Mouse (Mus musculus) lung, postnatal 0 days (tissue): ENCODE results near the gene AU021092. TPM values are rescaled to one million over a fixed set of nuclear protein-coding genes. Genes with fewer than 3 reads are reported as not detected.
A peak's percentile ranks its signal among the peaks of the same experiment; 100 is the strongest.
"Not testable (repeated sequence)": the region's sequence is repeated elsewhere in the genome, so short reads cannot be mapped to it uniquely, and the experiment has no call there.

Experiments used
- ATAC-seq: fragments of 200-750 bp; cut with Nextera tagmentation; 2 replicates; pipeline ENCODE4 v1.8.0; 2017; ENCODE audit warnings: moderate library complexity
- DNase-seq: peaks from one replicate; pipeline ENCODE4 v3.0.0-alpha.2; 2016; ENCODE audit warnings: low spot score
- H3K27ac ChIP-seq: fragments of 300-500 bp; sonication (generic); 2 replicates; pipeline ENCODE4 v1.5.1; 2014; ENCODE audit warnings: antibody characterized with exemption, mild to moderate bottlenecking, low read length, mixed read lengths
- H3K27me3 ChIP-seq: fragments of 300-500 bp; sonication (generic); replicated peaks from 2 replicates; pipeline ENCODE4 v1.6.1; 2014; ENCODE audit warnings: low read length, mixed read lengths; ENCODE audit not compliant: insufficient read depth
- H3K36me3 ChIP-seq: fragments of 300-500 bp; sonication (generic); 2 replicates; pipeline ENCODE4 v1.6.1; 2014; ENCODE audit warnings: low read length, mixed read lengths; ENCODE audit not compliant: insufficient read depth
- H3K4me1 ChIP-seq: fragments of 300-500 bp; sonication (generic); 2 replicates; pipeline ENCODE4 v1.6.1; 2014; ENCODE audit warnings: antibody characterized with exemption, low read depth, low read length, mixed read lengths; ENCODE audit not compliant: insufficient read depth
- H3K4me2 ChIP-seq: fragments of 300-500 bp; sonication (generic); replicated peaks from 2 replicates; pipeline ENCODE4 v1.6.1; 2014; ENCODE audit warnings: low read depth, mild to moderate bottlenecking, low read length, moderate library complexity, mixed read lengths
- H3K4me3 ChIP-seq: fragments of 300-500 bp; sonication (generic); 2 replicates; pipeline ENCODE4 v1.5.1; 2014; ENCODE audit warnings: low read depth, low read length
- H3K9ac ChIP-seq: fragments of 300-500 bp; sonication (generic); replicated peaks from 2 replicates; pipeline ENCODE4 v1.6.1; 2014; ENCODE audit warnings: low read depth, mild to moderate bottlenecking
- H3K9me3 ChIP-seq: fragments of 300-500 bp; sonication (generic); 2 replicates; pipeline ENCODE4 v1.6.1; 2016; ENCODE audit warnings: low read length, mixed read lengths
- CTCF ChIP-seq: IDR thresholded peaks from 2 replicates; pipeline ENCODE4 v1.5.1; 2016; ENCODE audit warnings: antibody characterized with exemption, mild to moderate bottlenecking
- EP300 ChIP-seq: IDR thresholded peaks from 2 replicates; pipeline ENCODE4 v1.6.1; 2016; ENCODE audit warnings: antibody characterized with exemption, mild to moderate bottlenecking, control low read depth
- WGBS: fragments of 180-500 bp; shearing (Covaris S2); extraction: QIAGEN DNeasy Blood & Tissue Kit; methylation state at CpG from one replicate; pipeline ENCODE4 v1.1.7; 2014; 5-methylcytosine and 5-hydroxymethylcytosine counted together
- polyA plus RNA-seq: library from polyadenylated mRNA; unstranded; fragments of >200 nt; fragmentation: Nextera tagmentation; extraction: Ambion mirVana; gene quantifications from 2 replicates; pipeline ENCODE4 v1.2.1, GENCODE M21; 2015

AU021092 gene
- polyA plus RNA-seq, 1 experiment from 2014 or later: 169 TPM

- Histone ChIP-seq H3K4me2 (peak within 1 kb of the TSS; percentile 72), H3K4me1 (no peaks in the 10 kb centered on the region), H3K36me3 (no peaks in the 10 kb centered on the region), H3K27me3 (no peaks in the 10 kb centered on the region), H3K27ac (peak within 1 kb of the TSS; percentile 65), H3K4me3 (peak within 1 kb of the TSS; percentile 60), H3K9me3 (no peaks in the 10 kb centered on the region), H3K9ac (peak within 1 kb of the TSS; percentile 67)
- DNase-seq (peak; percentile 98), ATAC-seq (peak; percentile 98)
- 2% methylated on average over 46 of the region's 47 CpGs for WGBS
- TF ChIP-seq EP300 (no peak; the same call in 1 of the 2 replicates), CTCF (no peak)
These were observed 11.6 kb upstream of the AU021092 start, which contains the start of gene Alg1 for GRCm38 (mm10) chr16:5233418-5234313. Gene Alg1, plus strand, starts transcription at chr16:5233621.

DNA sequence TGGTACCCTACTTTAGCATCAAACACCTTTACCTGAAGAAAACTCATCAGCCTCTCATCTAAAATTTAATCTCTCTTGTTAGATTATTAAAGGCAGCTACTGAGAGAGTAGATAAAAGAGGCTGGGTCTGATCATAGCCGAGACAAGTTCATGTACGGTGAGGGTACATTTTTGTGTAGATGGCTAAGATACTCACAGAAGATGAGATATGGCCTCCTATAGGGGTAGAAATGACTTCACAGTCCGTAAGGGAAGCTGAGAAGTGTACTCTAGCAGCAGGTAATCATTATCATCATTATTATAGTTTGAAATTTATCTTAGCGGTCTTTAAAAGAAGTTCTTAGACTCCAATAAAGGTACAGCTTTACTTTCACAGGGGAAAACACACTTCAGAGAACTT, 10.9 kb upstream of the AU021092 start:
- peak overlapping the region; percentile 60; the same call in 1 of the 2 replicates for H3K4me3 ChIP-seq
- no peaks in the 10 kb centered on the region for H3K27me3 ChIP-seq
- H3K4me1 ChIP-seq: no peaks in the 10 kb centered on the region
- H3K9me3 ChIP-seq: no peaks in the 10 kb centered on the region
- 58% methylated on average over 4 of the region's 4 CpGs for WGBS
- ATAC-seq (peak; percentile 5; the same call in 1 of the 2 replicates), DNase-seq (no peak)
- H3K9ac ChIP-seq: no peak overlapping the region
- no peaks in the 10 kb centered on the region for H3K36me3 ChIP-seq
- peak overlapping the region; percentile 72; the same call in 1 of the 2 replicates for H3K4me2 ChIP-seq
- TF ChIP-seq EP300 (no peak; the same call in 1 of the 2 replicates), CTCF (no peak)
- H3K27ac ChIP-seq: no peak overlapping the region

- H3K36me3 ChIP-seq, H3K9me3 ChIP-seq, H3K9ac ChIP-seq, H3K4me2 ChIP-seq, H3K4me3 ChIP-seq, H3K4me1 ChIP-seq, H3K27me3 ChIP-seq, ATAC-seq, H3K27ac ChIP-seq, DNase-seq: not testable (repeated sequence)
- 63% methylated on average over 3 of the region's 3 CpGs for WGBS
These were observed 6.0 kb upstream of the AU021092 start for GRCm38 (mm10) chr16:5228103-5228502.

DNA sequence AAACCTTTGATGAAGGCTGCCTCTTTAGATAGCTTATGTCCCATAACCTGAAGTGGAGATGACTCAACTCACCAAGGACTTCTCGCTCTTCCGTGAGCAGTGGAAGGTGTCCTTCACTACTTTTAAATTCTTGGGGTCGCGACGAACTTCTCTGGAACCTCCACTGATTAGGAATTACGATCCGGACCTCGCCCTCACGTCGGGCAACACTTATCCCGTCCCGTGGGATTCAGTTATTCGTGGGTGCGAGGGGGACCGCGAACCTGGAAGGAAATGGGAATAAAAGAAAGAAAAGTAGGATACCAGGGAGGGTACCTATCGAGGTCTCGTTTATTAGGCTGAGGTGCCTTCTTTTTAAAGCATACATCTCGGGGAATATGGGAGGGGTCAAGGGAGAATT, 5.4 kb upstream of the AU021092 start:
- H3K9ac ChIP-seq, H3K27me3 ChIP-seq, H3K4me2 ChIP-seq, H3K36me3 ChIP-seq, DNase-seq, H3K4me1 ChIP-seq, ATAC-seq, H3K9me3 ChIP-seq, H3K27ac ChIP-seq, H3K4me3 ChIP-seq: not testable (repeated sequence)
- WGBS: 68% methylated on average over 19 of the region's 19 CpGs

- H3K4me2 ChIP-seq, H3K4me1 ChIP-seq, H3K9ac ChIP-seq, H3K27me3 ChIP-seq, ATAC-seq, H3K9me3 ChIP-seq, DNase-seq, H3K36me3 ChIP-seq, H3K4me3 ChIP-seq, H3K27ac ChIP-seq: not testable (repeated sequence)
- WGBS: 3% methylated on average over 1 of the region's 1 CpGs
These were observed 4.4 kb upstream of the AU021092 start for GRCm38 (mm10) chr16:5226534-5226933.

DNA sequence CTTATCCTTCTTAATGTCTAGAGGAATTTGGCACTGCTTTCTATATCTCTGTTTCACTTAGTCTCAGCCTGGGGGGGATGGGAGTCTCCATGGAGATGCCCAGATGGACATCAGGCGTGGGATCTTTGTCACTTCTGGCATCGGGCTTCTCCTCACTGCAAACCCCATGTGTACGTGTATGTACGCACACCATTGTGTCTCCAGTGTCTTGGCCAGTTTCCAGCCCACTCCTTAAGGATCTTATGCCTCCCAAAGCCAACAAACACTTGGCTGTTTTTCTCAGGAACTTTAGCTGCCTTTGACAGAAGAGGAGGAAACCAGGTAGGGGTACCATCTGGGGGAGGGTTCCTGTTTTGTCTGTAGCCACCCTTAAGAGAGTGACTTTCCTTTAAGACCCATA, 696 bp downstream of the AU021092 start:
- 17% methylated on average over 4 of the region's 4 CpGs for WGBS
- Histone ChIP-seq H3K27me3 (no peaks in the 10 kb centered on the region), H3K36me3 (no peaks in the 10 kb centered on the region), H3K27ac (peak overlapping the region; percentile 66), H3K4me1 (no peaks in the 10 kb centered on the region; the same call in 1 of the 2 replicates), H3K9ac (no peak overlapping the region), H3K9me3 (no peaks in the 10 kb centered on the region), H3K4me2 (peak overlapping the region; percentile 45), H3K4me3 (peak overlapping the region; percentile 26)
- TF ChIP-seq EP300 (no peak), CTCF (no peak)
- DNase-seq (peak; percentile 62), ATAC-seq (peak; percentile 61)
